Mouse (Mus musculus): ENCODE measurements around the gene Mrps24. TPM values are rescaled to one million over a fixed set of nuclear protein-coding genes. Genes with fewer than 3 reads are reported as not detected.

Gene Mrps24
- polyA plus RNA-seq (2012; rRNA removed) = 101 and 114 TPM in 2 replicates

GRCm38 (mm10) chr11:5715630-5716105, at the start of gene Mrps24:
Mrps24 (minus strand) TSS chr11:5715680.
- DNase-seq (ENCODE audit: low read depth) = no peak

GRCm38 (mm10) chr11:5762633-5762982, 47.1 kb upstream of the Mrps24 start:
- DNase-seq (ENCODE audit: low read depth) = no peak

DNA sequence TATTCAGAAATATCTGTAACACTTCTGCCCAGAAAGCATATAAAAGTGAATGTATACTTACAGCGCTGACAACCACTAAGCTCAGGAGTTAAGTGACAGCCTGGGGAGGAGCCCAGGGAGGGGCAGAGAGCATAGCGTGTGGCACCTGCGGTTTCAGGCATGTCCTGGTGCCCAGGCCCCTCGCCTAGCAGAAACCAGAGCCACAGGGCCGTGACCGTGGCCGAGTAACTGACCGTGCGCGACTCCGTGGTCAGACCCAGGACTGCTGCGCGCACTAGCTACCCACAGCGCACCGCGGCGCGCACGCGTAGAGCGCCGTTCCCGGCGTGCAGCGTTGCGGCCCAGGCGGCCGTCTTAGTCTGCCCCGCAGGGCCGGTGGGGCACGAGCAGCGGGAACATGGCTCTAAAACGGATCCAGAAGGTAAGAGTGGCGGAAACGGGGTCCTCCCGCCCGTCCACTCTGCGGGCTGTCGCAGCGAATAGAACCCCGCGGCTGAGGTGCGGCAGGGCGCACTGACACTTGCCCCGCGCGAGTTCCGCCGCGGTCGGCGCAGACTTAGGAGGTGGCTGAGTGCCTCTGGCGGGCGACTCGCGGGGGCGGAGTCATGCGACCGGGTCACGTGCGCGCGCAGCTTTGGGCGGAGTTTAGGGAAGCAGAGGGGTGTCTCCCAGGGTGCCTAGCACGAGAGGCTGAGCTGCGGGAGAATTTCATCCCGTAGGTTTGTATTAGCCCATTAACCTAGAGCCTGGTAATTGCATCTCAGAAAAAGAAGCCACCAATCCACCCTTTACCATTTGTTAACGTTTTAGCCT, 46.5 kb upstream of the Mrps24 start, which contains the start of gene Urgcp:
Urgcp (minus strand) TSS at position 557 of the 813 bp plus-strand sequence.
- no peak for DNase-seq (ENCODE audit: low read depth)

DNA sequence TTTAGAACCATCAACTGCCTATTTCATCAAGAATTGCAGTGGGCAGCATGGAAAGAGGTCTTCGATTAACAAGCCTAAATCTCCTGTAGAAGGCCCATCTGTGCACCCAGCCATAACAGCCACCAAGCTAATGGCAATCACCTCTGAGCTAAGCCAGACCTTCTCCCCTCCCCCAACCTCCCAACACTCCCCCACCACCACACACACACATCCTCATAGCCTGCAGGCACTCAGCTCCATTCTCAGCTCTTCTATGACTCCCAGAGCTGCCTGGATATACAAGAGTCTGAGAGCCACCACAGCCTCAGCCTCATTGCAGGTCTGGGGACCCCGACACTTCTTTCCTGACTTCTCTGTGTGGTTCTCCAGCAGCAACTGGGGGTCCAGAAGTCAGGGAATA, 38.3 kb upstream of the Mrps24 start:
- DNase-seq (ENCODE audit: low read depth) = no peak

DNA sequence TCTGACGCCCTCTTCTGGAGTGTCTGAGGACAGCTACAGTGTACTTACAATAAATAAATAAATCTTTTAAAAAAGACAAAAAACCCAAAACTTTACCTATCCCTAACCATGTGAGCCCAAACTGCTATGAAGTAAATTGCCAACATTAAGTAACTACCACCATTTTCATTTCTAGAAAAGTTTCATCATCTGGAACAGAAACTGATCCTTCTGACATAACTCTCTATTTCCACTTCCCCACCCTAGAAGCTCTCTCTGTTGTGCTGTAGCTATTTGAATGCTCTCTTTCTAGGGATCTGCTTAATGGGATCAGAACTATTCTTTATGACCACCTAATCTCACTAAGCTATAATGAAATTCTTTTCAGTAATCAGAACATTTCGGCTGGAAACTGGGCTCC, 29.5 kb upstream of the Mrps24 start:
- DNase-seq (ENCODE audit: low read depth) = no peak

DNA sequence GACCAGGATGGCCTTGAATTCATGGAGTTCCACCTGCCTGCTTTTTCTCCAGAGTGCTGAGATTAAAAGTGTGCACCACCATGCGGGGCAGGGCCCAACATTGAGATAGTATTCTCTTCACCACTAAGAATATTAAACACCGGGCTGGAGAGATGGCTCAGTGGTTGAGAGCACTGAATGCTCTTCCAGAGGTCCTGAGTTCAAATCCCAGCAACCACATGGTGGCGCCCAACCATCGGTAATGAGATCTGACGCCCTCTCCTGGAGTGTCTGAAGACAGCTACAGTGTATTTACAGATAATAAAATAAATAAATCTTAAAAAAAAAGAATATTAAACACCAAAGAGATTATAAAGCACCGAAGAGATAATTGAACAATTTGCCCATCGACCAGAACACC, 26.6 kb upstream of the Mrps24 start:
- DNase-seq (ENCODE audit: low read depth) = no peak

DNA sequence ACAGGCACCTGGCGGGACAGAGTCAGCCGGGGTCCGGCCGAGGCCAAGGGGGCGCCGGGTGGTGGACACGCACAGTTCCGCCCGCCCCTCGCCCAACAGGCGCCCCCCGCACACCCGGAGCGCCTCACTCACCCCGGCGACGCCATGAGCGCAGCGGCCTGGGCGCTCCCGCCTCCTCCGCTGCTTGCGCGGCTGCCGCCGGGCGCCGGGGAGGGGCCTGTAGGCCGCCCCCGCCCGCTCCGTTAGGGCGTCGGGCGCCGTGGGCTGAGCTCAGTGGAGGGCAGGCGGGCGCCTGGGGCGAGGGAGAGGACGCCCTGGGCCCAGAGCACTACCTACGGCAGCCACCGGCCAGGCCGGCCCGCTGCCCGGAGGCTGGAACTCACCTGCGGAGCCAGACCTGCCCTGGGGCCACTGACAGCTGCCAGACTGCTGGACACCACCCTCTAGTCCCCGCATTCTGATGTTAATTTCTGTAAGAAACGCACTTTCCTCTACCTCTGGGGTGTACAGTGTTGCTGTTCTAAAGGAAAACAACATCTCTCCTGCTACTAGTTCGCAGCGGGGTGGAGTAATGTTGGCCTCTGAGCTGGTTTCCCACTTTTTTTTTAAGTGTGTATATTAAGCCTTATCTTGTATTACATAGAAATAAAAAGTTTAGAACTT, 25.6 kb upstream of the Mrps24 start:
- DNase-seq (ENCODE audit: low read depth) = no peak

DNA sequence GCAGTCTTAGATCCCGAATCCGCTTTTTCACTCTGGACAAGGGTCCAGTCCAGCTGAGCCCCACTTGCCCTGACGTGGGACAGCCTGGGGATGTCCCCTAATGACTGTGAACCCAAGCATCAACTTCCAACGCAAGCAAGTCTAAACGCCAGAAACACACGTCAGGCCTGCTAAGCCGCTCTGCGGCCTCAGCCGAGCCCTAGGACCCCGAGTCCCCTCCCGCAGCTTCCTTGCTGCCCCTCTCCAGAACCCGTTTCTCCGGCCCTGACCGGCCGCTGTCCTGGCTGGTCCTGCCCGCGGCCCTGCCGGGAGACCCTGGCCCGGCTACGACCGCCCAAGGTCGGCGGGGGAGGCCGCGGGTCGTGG, 25.1 kb upstream of the Mrps24 start:
- DNase-seq (ENCODE audit: low read depth) = no peak

GRCm38 (mm10) chr11:5739846-5740245, 24.4 kb upstream of the Mrps24 start:
- DNase-seq (ENCODE audit: low read depth) = peak; percentile 27

DNA sequence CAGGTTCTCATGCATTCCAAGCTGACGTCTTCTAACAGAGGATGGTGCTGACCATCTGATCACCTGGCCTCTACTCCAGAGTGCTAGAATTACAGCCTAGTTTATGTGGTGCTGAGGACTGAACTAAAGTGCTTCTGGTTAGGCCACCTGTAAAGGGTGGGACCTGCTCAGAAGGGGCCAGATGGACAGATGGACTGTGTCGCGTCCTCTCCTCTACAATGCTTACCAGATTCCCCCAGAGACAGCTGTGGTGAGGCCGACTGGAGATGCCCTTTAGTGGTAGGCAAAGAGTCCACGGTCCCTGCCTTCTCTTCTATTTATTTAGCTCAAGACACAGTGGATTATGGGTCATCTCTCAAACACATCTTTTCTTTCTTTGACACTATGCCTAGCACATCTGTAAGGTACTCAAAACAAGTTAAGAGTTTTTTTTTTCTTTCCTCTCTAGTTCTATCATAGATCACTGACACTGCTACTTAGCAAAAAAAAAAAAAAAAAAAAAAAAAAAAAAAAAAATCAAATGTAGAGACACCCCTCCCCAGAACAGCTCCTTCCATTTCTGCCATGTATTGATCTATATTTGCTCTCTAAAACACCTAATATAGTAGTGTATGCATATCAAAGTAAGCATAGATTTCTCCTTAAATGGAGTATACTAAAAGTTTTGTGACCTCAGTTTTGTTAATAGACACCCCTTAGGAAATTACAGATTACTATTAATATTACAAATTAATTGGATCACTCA, 23.6 kb upstream of the Mrps24 start:
- no peak for DNase-seq (ENCODE audit: low read depth)

DNA sequence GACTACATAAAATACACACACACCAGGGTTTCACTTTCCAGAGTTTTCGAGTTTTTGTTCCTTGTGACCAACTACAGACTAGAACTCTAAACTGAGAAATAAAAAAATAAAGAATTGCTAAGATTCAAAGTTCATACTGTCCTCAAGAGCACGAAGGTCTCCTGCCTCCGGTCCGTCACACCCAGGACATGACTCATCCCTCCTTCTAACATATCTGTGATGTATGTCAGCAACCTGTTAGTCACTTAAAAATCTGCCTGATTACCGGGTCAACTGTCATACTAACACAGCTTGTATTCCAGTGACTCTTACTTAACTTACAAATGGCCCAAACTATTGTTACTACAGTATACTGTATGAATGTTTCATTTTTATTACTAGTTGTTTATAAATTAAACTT, 21.7 kb upstream of the Mrps24 start:
- DNase-seq (ENCODE audit: low read depth) = no peak

DNA sequence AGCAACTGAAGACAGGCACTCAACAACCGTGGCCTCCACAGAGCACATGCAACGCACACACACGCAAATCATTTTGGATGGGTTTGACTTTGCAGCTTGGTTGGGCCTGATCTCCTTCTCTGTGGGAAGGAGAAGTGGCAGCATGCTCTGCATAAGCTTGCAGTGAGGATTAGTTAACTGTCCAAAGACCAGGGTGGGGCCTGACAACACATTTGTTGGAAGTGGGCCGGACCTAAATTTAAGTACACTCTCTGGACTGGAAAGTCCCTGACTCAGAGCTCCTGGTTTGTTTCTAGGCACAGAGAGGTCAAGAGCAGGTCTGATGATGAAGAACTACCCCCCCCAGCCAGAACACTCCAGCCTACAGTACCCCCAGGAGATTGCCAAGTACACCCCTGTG, 18.8 kb upstream of the Mrps24 start:
- no peak for DNase-seq (ENCODE audit: low read depth)

DNA sequence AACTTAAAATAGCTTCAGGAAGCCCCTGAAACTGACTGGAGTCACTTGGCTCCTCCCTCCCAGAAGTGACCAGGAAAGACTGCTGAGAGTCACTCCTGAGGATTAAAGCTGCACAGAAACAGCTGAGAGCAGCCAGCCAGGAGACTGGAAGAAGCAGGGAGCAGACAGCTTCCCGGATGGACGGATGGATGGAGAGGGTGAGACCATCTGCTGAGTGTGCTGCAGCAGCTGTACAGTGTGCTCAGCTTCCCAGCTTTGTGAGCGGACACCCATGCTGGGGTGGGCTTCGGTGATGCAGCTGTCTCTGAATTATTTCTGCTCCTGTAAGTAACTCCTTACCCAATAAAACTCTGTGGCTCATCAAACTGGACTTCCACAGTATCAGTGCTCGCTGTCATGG, 16.9 kb upstream of the Mrps24 start:
- DNase-seq (ENCODE audit: low read depth) = no peak

- no peak for DNase-seq (ENCODE audit: low read depth)
These were observed 14.1 kb upstream of the Mrps24 start for GRCm38 (mm10) chr11:5729582-5729981.

- DNase-seq (ENCODE audit: low read depth) = no peak
These were observed 3.3 kb upstream of the Mrps24 start for GRCm38 (mm10) chr11:5718611-5719354.

DNA sequence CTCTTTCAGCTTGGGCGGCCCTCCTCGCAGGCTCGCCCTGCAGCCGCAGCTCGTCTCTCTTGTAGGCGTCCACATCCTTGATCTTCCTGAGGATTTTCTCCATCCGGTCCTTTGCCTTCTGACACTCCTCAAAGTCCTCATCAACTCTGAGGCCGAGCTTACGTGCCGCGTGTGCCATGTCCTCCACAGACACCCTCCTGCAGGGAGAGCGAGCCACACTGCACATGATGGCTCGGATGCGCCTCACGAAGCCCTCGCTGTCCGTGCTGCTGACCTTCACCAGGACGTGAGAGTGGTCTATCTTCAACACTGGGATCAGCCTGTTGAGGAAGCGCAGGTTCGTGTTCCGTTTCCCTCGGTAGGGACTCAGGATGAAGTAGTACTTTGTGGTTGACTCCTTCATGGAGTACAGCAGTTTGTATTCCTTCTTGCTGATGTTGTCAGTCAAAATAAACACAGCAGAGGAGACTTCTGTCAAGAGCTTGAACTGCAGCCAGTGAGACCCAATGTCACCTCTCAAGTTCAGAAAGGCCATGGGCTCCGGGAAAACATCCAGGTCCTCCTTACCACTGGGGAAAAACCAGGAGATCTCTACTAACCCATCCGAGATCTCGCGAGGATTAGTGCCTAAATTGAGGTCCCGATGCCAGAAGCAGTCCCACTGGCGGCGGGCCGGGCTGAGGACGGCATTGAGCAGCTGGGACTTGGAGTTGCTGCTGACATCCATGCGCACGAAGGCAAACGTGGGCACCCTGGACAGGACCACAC, 1.6 kb upstream of the Mrps24 start:
- DNase-seq (ENCODE audit: low read depth) = no peak

- DNase-seq (ENCODE audit: low read depth) = no peak
These were observed 766 bp upstream of the Mrps24 start for GRCm38 (mm10) chr11:5716246-5716645.

GRCm38 (mm10) chr11:5715179-5715578, 301 bp downstream of the Mrps24 start:
- DNase-seq (ENCODE audit: low read depth) = no peak

DNA sequence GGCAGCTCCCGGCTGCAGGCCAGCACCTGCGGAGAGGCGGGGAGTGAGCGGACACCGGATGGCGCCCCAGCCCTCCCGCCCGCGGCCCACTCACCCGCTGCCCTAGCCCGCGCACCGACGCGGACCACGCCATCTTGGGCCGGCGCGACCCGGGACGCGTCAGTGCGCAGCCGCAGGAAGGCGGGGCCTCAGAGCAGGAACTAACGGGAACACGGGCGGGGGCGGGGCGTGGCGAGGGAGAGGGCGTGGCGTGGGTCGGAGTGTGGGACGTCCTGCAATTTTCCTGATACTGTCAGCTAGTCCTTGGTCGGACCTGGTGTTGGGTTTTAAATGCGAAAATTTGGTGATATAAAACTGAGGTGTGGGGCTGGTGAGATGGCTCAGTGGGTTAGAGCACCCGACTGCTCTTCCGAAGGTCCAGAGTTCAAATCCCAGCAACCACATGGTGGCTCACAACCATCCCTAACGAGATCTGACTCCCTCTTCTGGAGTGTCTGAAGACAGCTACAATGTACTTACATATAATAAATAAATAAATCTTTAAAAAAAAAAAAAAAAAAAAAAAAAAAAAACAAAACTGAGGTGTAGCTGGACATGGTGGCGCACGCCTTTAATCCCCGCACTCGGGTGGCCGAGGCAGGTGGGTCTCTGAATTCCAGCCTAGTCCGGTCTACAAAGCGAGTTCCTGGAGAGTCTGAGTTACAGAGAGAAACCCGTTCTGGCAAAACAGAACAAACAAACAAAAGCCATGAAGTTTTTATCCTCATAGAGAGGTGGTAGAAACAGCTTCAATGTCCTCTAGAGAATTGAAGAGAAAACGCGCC, 7.7 kb downstream of the Mrps24 start:
- DNase-seq (ENCODE audit: low read depth) = peak; percentile 20

GRCm38 (mm10) chr11:5706874-5707529, 8.5 kb downstream of the Mrps24 start:
- no peak for DNase-seq (ENCODE audit: low read depth)
